Mouse (Mus musculus) CD4-positive, CD25-positive, alpha-beta regulatory T cell, adult 4 months (primary cell): ENCODE measurements around the gene Lhx4. TPM values are rescaled to one million over a fixed set of nuclear protein-coding genes. Genes with fewer than 3 reads are reported as not detected.

Experiments used
- ATAC-seq: one replicate; pipeline ENCODE4 v1.8.0; 2017
- polyA plus RNA-seq, 2 experiments: library from polyadenylated mRNA; unstranded; fragments of 100-300 nt; shearing (Covaris generic); gene quantifications; one replicate each; pipeline ENCODE4 v1.2.1; 2017

Gene Lhx4
- polyA plus RNA-seq, result under 1 TPM in 1 of 2 experiments, not detected in 1; 0.19 TPM

GRCm38 (mm10) chr1:155751484-155752255, at the start of gene Lhx4:
Gene Lhx4 (minus strand): TSS chr1:155751684.
- ATAC-seq, result no peak

GRCm38 (mm10) chr1:155798000-155798399, 46.5 kb upstream of the Lhx4 start:
- ATAC-seq, result no peak

- no peak for ATAC-seq
Observed at GRCm38 (mm10) chr1:155797425-155797824, 45.9 kb upstream of the Lhx4 start.

GRCm38 (mm10) chr1:155796757-155797405, 45.4 kb upstream of the Lhx4 start:
- no peak for ATAC-seq

DNA sequence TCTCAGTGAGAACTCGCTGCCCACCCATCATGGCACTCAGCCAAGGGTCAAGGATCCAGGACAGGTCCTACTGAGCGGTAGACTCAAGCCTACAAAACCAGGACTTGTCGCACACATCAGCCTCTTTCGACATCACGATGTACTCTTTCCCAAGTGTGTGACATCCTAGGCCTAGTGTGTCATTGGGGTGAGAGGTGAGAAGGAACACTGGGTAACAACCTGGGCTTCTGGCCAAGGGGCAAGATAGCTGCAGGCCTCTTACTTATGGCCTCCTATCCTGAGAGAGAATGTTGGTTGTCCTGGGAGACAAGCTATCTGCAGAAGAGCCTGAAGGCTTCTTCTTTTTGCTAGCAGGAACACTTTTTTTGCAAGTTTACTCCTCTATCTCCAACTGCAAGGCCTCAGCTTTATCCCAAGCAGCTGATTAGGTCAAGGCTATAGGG, 44.3 kb upstream of the Lhx4 start:
- ATAC-seq, result no peak

GRCm38 (mm10) chr1:155794855-155795254, 43.4 kb upstream of the Lhx4 start:
- ATAC-seq, result no peak

GRCm38 (mm10) chr1:155791919-155792318, 40.4 kb upstream of the Lhx4 start:
- ATAC-seq, result no peak

DNA sequence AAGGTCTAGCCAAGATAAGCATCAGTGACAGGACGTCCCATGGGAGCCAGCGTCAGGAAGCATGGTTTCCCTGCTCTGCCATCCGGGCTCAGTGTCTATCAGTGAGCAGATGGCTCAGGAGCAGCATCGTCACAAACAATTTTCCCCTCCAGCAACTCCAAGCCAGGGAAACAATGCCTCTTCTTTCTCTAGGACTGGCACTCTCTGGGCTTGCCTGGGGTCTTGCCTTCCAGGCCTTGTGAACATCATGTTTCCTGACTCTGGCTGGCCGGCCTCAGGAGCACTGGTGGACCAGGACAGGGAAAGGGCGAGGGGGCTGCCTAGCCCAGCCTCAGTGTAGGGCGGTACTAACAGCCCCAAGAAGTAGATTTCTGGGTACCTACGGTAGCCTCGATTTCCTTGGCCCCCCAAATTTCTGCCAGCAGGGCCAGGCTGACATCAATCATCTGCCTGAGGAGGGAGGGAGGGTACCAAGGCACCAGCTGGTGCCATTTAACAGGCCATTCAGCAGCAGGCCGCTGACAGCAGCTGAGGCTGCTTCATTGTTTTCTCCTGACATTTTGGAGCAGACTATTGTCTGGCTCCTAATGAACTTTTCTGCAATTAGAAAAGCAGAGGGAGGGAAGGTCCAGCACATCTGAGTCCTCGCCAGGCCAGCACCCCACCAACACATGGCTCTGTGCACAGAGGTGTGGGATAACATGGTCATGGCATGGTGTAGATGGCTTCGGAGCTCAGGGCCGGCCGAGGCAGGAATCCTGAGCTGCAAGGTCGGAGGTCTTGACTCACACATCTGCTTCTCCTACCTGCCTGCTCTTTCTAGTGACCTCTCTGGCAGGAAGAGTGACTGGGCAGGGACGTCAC, 38.9 kb upstream of the Lhx4 start:
- no peak for ATAC-seq

DNA sequence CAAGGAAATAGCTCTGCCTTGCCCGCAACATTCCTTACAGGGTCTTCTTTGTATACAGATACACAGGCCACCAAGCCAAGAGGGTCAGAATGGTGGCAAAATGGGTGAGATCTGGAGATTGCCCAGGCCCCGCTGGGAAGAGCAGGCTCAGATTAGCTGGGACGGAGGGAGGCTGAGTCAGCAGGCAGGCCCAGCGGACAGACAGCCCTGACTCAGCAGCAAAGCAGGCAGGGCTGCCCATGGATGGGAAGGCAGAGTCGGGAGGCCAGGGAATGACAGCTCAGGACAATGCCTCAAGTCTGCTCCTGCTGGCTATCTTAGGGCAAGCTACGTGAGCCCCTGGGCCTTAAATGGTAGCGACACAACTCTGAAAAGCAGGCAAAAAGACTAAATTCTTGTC, 34.4 kb upstream of the Lhx4 start:
- no peak for ATAC-seq

- peak; percentile 73 for ATAC-seq
Observed at GRCm38 (mm10) chr1:155784343-155785205, 33.1 kb upstream of the Lhx4 start.

GRCm38 (mm10) chr1:155782382-155782781, 30.9 kb upstream of the Lhx4 start:
- peak; percentile 63 for ATAC-seq

DNA sequence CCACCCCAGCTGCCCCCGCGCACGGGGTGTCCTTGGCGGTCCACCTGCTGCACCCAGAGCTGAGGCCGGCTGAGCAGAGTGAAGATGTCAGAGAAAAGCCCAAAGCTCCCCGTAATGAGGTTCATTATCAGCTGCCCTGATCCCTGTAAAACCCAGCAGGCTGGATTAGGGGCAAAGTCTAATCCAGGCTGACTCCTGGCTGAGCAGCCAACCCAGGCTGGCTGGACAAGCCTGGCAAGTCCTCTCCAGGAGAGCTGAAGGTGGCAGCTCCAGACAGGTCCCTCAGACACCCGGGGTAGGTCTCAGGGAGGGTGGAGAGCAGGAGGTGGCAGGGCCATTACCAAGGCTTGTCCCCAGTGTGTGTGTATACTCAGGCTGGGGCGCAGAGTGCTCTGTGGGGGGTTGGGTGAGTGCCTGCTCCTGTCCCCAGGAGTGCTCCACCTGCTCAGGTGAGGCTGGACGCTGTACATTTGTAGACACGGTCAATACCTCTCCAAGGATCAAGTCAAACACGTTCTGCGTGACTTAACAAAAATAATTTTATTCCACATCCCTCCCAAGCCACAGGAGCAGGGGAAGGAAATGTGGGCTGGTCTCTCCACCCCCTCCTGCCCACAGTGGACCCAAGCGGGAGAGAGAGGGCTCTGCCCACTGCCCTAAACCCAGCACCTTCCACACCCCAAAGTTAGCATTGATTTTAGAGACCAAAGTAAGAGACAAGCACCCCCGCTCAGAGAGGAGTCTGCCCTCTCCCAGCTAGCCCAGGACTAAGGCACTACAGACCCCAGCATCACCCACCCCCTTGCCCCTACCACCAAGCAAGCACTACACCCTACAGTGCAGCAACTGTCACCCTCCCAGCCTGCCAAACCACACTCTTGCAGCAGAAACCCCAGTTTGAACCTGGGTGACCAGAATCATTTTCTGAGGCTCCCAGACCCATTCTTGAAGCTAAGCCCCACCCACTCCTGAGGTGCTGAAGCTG, 26.4 kb upstream of the Lhx4 start:
- no peak for ATAC-seq

- ATAC-seq, result no peak
Observed at GRCm38 (mm10) chr1:155759167-155759566, 7.7 kb upstream of the Lhx4 start.

DNA sequence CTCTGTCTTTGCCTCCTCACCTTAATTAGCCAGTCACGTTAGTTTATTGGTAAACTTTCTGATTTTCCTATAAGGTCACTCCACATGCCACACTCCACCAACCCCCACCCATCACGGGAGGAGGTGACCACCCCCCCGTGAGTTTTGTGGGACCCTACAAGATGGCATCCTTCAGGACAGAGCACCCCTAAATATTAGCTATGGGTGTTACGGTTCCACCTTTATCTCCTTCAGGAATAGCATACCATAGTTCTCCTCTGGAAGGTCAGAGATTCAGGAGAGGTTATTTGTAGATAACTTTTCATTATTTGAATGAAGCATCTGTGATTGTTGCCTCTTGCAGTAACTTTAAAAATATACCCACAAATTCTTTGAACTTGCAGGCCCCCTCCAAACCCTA, 7.2 kb upstream of the Lhx4 start:
- no peak for ATAC-seq

GRCm38 (mm10) chr1:155757621-155758020, 6.1 kb upstream of the Lhx4 start:
- ATAC-seq, result no peak

DNA sequence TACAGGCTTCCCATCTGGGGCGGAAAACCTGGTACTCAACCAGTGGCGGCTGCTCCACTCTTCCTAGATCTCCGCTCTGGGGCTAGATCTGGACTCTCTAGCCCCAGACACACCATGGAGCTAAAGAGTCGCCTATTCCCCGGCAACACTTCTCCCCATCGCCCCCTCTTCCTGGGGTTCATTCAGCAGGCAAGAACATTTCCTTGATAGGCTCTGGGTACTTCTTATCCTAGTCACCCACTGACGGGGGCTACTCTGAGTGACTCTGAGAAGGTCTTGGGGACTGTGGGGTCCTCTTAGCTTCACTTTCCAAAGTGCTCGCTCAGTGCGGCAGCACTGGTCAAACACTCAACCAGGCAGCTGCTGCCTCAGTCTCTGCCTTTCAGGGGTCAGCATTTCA, 1.9 kb upstream of the Lhx4 start:
- ATAC-seq, result no peak

DNA sequence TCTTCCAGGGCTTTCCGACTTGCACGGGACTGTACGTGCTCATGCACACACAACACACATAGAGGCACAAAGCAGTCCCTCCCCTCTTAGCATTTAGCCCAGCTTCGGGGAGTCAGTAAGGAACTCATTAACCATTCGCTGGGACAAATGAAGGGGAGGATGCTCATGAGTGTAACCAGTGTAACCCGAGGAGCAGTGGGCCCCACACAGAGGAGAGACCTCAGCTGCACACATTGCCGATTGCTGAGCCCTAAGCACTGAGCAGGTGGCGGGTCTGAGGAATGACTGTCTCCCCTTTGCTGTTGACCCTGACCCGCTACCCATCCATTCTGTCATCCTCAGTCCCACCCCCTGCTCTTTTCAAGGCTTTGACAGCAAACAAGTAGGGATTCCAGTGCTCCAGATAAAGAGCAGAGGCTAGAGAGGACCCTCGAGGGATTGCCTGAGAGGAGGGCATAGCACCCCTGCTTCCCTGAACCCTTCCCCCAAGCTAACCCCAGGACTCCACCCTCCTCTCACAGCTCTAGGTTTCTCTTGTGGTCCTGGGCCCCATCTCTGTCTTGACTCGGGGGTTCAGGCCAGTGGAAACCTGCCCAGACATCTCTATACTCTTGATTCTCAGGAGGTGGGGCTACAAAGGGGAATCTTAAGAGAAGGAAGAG, 836 bp downstream of the Lhx4 start:
- no peak for ATAC-seq

DNA sequence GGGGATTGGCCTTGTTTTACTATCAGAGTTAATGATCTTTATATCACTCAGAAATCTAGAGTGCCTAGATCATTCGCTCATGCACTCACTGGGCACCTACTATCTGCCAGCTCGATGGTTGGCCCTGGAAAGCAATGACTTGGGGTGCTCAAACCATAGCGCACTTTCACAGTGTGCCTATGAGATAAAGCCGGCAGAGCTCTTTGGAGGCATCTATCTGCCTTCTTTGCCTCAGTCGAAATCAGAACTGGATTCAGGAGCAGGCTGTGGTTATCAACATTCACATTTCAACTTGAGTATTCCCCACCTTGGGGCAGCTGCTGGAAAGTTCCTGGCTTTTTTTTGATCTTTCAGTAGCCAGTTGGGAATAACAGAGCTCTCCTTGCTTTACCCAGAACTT, 3.6 kb downstream of the Lhx4 start:
- no peak for ATAC-seq

DNA sequence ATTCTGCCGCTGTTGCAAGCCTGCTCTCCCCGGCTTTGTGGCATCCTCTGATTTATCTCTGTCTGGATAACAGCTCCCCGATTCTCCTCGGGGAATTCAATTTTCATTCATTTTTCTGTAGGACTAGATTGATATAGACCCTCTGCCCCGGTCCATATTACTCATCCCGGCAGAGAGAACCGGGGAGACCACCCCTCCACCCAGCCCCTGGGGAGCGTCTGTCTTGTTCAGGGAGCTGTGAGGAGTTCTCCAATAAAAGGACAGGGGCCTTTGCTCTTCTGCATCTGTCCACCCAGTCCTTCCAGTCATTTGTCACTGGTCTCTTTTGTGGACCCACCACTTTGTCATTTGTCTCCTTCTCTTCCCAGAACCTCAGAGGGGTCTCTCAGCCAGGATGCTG, 4.5 kb downstream of the Lhx4 start:
- no peak for ATAC-seq
